Mouse (Mus musculus): ENCODE results near the gene Gm45618.

Gene Gm45618

DNA sequence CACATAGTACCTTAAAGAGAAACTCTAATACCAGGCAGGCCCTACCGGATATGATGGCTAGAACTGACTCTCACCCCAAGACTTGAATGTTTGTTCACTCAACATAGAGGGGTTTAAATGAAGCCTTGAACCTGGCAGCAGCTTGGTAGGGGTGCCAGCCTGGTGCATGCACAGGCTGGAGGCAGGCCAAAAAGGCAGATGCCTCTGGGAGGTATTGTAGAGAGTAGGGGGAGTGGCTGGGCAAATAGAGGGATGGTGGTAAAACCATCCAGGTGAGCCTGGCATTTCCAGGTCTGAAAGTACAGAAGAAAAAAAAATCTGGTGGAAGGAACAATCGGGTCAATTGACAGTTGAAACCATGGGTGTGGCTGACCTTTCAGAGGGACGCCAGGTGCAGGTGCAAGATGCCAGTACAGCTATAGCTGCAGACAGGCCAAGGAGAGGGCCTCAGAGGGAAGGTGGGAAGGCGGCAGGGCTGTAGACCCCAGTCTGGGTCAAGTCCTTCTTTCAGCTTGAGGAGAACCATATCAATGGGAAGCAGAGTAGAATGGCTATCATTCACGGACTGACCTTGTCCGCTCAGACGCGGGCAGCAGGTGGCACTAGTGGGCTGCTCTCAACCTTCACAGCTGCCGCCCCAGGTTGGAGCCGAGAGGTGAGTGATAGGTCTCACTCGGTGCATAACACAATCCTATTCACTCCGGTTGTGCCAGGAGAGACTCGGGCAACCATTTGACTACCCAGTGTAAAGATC, 49.9 kb downstream of the Gm45618 start:
- DNase-seq (ENCODE audit: low read depth, low spot score) = peak; percentile 60

Measured in A20 (cell line).